Mouse (Mus musculus) kidney, embryonic 14.5 days (tissue): ENCODE measurements around the gene Fyttd1. TPM values are rescaled to one million over a fixed set of nuclear protein-coding genes. Genes with fewer than 3 reads are reported as not detected.

Experiments
- ATAC-seq: fragments of 200-750 bp; cut with Nextera tagmentation; 2 replicates; pipeline ENCODE4 v1.8.0; 2017; ENCODE audit warnings: moderate number of reproducible peaks, mild to moderate bottlenecking, moderate TSS enrichment, moderate library complexity; ENCODE audit not compliant: low FRiP score, low TSS enrichment
- H3K27ac ChIP-seq: fragments of 300-500 bp; sonication (generic); 2 replicates; pipeline ENCODE4 v1.5.1; 2014; ENCODE audit warnings: low read depth, mild to moderate bottlenecking, low read length, moderate library complexity, mixed read lengths
- H3K27me3 ChIP-seq: fragments of 300-500 bp; sonication (generic); 2 replicates; pipeline ENCODE4 v1.6.1; 2014; ENCODE audit warnings: mild to moderate bottlenecking, low read length; ENCODE audit not compliant: control insufficient read depth, insufficient read depth
- H3K36me3 ChIP-seq: fragments of 300-500 bp; sonication (generic); 2 replicates; pipeline ENCODE4 v1.6.1; 2014; ENCODE audit warnings: low read length, mixed read lengths; ENCODE audit not compliant: control insufficient read depth, insufficient read depth
- H3K4me1 ChIP-seq: fragments of 300-500 bp; sonication (generic); 2 replicates; pipeline ENCODE4 v1.6.1; 2014; ENCODE audit warnings: low read length, mixed read lengths; ENCODE audit not compliant: control insufficient read depth, insufficient read depth
- H3K4me2 ChIP-seq: fragments of 300-500 bp; sonication (generic); replicated peaks from 2 replicates; pipeline ENCODE4 v1.6.1; 2014; ENCODE audit warnings: low read depth, mild to moderate bottlenecking, low read length
- H3K4me3 ChIP-seq: fragments of 300-500 bp; sonication (generic); 2 replicates; pipeline ENCODE4 v1.5.1; 2014; ENCODE audit warnings: mild to moderate bottlenecking, low read length
- H3K9ac ChIP-seq: fragments of 300-500 bp; sonication (generic); 2 replicates; pipeline ENCODE4 v1.6.1; 2014; ENCODE audit warnings: low read depth, mild to moderate bottlenecking, low read length, moderate library complexity
- H3K9me3 ChIP-seq: fragments of 300-500 bp; sonication (generic); 2 replicates; pipeline ENCODE4 v1.6.1; 2016; ENCODE audit warnings: low read length; ENCODE audit not compliant: control insufficient read depth
- WGBS: fragments of 180-500 bp; shearing (Covaris S2); extraction: QIAGEN DNeasy Blood & Tissue Kit; methylation state at CpG from one replicate; pipeline ENCODE4 v1.1.7; 2014; 5-methylcytosine and 5-hydroxymethylcytosine counted together
- polyA plus RNA-seq: library from polyadenylated mRNA; unstranded; fragments of >200 nt; fragmentation: Nextera tagmentation; extraction: Ambion mirVana; gene quantifications from 2 replicates; pipeline ENCODE4 v1.2.1, GENCODE M21; 2014

Gene Fyttd1
- polyA plus RNA-seq, 1 experiment from 2014 or later: 155 TPM

DNA sequence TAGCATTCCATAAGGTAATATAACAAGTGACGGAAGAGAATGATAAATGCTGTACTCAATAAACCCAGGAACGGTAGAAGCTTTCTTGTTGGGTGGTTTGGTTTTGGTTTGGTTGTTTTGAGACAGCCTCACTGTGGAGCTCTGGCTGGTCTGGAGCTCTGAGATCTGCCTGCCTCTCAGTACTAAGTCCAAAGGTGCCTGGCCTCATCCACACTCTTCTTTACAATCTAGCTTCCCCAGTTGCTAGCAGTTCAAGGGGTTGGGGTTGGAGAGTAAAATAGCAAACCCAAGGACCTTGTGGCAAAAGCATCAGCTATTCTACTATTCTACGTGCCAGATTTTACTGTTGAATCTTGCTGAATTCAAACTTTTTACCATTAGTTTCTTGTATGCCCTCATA is 1.5 kb upstream of the Fyttd1 start:
- Histone ChIP-seq H3K4me1 (peaks cover 11% of the 10 kb centered on the region), H3K4me3 (no peak overlapping the region), H3K4me2 (no peak overlapping the region), H3K36me3 (no peaks in the 10 kb centered on the region), H3K9me3 (no peaks in the 10 kb centered on the region), H3K9ac (no peak overlapping the region), H3K27ac (no peak overlapping the region), H3K27me3 (no peaks in the 10 kb centered on the region)
- WGBS: 85% methylated on average over 3 of the region's 3 CpGs
- no peak for ATAC-seq

- no peak for ATAC-seq
- no peaks in the 10 kb centered on the region for H3K27me3 ChIP-seq
- H3K4me3 ChIP-seq: peak overlapping the region; percentile 82
- H3K9me3 ChIP-seq: no peaks in the 10 kb centered on the region
- H3K36me3 ChIP-seq: no peaks in the 10 kb centered on the region
- H3K9ac ChIP-seq: peak overlapping the region; percentile 89
- peaks cover 11% of the 10 kb centered on the region for H3K4me1 ChIP-seq
- peak overlapping the region; percentile 68 for H3K4me2 ChIP-seq
- WGBS: 23% methylated on average over 9 of the region's 9 CpGs
- no peak overlapping the region for H3K27ac ChIP-seq
Measured at GRCm38 (mm10) chr16:32876831-32877230, 469 bp upstream of the Fyttd1 start.

DNA sequence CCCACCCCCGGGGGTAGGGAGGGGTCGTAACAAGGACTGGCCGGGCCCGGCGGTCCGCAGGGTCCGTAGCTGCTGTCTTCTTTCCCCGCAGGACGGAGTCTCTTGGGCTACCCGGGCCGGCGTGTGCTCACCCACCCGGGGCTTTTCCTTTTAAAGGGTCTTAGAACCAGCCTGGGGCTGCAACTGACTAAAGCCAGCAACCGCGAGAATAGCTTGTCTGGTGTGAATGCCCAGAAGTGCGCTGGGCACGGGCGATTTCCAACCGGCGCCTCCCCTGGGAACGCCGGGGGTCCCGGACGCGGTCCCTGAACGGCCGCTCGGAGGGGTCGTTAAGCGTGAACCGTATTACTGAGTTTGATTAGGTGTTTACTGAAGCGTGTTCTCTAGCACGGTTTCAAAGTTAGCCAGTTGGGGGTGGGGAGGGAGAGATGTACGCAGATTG is 878 bp downstream of the Fyttd1 start:
- Histone ChIP-seq H3K36me3 (no peaks in the 10 kb centered on the region), H3K27me3 (no peaks in the 10 kb centered on the region), H3K9ac (peak overlapping the region; percentile 89), H3K4me3 (peak overlapping the region; percentile 82), H3K27ac (peak overlapping the region; percentile 82), H3K9me3 (no peaks in the 10 kb centered on the region), H3K4me2 (peak overlapping the region; percentile 68), H3K4me1 (peaks cover 11% of the 10 kb centered on the region)
- ATAC-seq: peak; percentile 61
- WGBS: under 1% methylated on average over 26 of the region's 34 CpGs

GRCm38 (mm10) chr16:32878972-32879926 is 1.9 kb downstream of the Fyttd1 start:
- Histone ChIP-seq H3K4me2 (peak overlapping the region; percentile 68), H3K27me3 (no peaks in the 10 kb centered on the region), H3K4me1 (peaks cover 11% of the 10 kb centered on the region), H3K9me3 (no peaks in the 10 kb centered on the region), H3K36me3 (peaks cover 2% of the 10 kb centered on the region; the same call in 1 of the 2 replicates), H3K27ac (no peak overlapping the region), H3K9ac (no peak overlapping the region; the same call in 1 of the 2 replicates), H3K4me3 (peak overlapping the region; percentile 82)
- no peak for ATAC-seq
- 77% methylated on average over 14 of the region's 14 CpGs for WGBS

GRCm38 (mm10) chr16:32881538-32881937 is 4.2 kb downstream of the Fyttd1 start:
- H3K4me2 ChIP-seq: no peak overlapping the region
- no peaks in the 10 kb centered on the region for H3K27me3 ChIP-seq
- peaks cover 18% of the 10 kb centered on the region for H3K36me3 ChIP-seq
- no peak overlapping the region for H3K27ac ChIP-seq
- no peaks in the 10 kb centered on the region for H3K9me3 ChIP-seq
- H3K9ac ChIP-seq: no peak overlapping the region
- peaks cover 11% of the 10 kb centered on the region for H3K4me1 ChIP-seq
- no peak for ATAC-seq
- WGBS: 59% methylated on average over 7 of the region's 7 CpGs
- no peak overlapping the region for H3K4me3 ChIP-seq

DNA sequence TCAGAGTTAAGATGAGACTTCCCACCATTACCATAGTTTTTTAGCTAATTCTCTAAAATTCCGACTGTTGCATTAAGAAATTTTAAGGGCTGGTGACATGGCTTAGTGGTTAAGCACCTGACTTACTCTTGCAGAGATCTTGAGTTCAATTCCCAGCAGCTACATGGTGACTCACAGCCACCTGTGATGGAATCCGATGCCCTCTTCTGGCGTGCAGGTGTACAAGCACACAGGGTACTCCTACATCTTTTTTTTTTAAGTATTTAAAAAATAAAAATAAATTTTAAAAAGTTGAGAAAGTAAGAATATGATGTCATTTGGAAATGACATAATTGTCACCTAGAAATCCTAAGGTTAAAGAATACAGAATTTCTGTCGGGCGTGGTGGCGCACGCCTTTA is 10.7 kb downstream of the Fyttd1 start:
- no peaks in the 10 kb centered on the region for H3K9me3 ChIP-seq
- no peak overlapping the region for H3K4me2 ChIP-seq
- no peak overlapping the region for H3K4me3 ChIP-seq
- no peak overlapping the region for H3K9ac ChIP-seq
- ATAC-seq: no peak
- H3K27me3 ChIP-seq: no peaks in the 10 kb centered on the region
- no peak overlapping the region for H3K27ac ChIP-seq
- H3K4me1 ChIP-seq: no peaks in the 10 kb centered on the region
- peaks cover 56% of the 10 kb centered on the region for H3K36me3 ChIP-seq
- WGBS: 88% methylated on average over 7 of the region's 7 CpGs

GRCm38 (mm10) chr16:32889881-32890280 is 12.6 kb downstream of the Fyttd1 start:
- Histone ChIP-seq H3K36me3 (peaks cover 64% of the 10 kb centered on the region), H3K4me1 (no peaks in the 10 kb centered on the region), H3K27me3 (no peaks in the 10 kb centered on the region), H3K4me2 (no peak overlapping the region), H3K9me3 (no peaks in the 10 kb centered on the region), H3K4me3 (no peak overlapping the region), H3K9ac (no peak overlapping the region), H3K27ac (no peak overlapping the region)
- no peak for ATAC-seq
- WGBS: 44% methylated on average over 2 of the region's 2 CpGs

DNA sequence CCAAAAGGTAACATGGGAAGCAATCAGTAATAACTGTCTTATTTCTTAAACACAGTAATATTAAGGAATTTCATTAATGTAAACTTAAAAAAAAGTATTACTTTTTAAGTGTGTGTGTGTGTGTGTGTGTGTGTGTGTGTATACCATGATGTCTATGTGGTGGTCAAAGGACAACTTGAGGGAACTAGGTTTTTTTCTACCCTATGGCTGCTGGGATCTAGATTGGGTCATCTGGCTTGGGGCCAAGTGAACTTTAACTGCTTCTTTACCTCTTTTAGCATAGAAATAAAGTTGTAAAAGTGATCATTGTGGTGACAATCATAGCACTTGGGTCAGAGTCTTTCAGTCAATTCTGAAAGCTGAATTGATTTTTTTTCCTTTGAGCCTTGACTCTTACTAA is 18.8 kb downstream of the Fyttd1 start:
- Histone ChIP-seq H3K4me2 (no peak overlapping the region), H3K27ac (no peak overlapping the region), H3K4me1 (no peaks in the 10 kb centered on the region), H3K4me3 (no peak overlapping the region), H3K9ac (no peak overlapping the region), H3K36me3 (peaks cover 59% of the 10 kb centered on the region), H3K27me3 (no peaks in the 10 kb centered on the region), H3K9me3 (no peaks in the 10 kb centered on the region)
- ATAC-seq: no peak

GRCm38 (mm10) chr16:32901360-32902050 is 24.2 kb downstream of the Fyttd1 start:
- Histone ChIP-seq H3K4me3 (no peak overlapping the region), H3K4me2 (no peak overlapping the region), H3K9me3 (no peaks in the 10 kb centered on the region), H3K9ac (no peak overlapping the region), H3K27me3 (no peaks in the 10 kb centered on the region), H3K27ac (no peak overlapping the region), H3K36me3 (peaks cover 34% of the 10 kb centered on the region), H3K4me1 (no peaks in the 10 kb centered on the region)
- 84% methylated on average over 2 of the region's 2 CpGs for WGBS
- no peak for ATAC-seq
